Mouse (Mus musculus): ENCODE results near the gene Lmtk2. TPM values are rescaled to one million over a fixed set of nuclear protein-coding genes. Genes with fewer than 3 reads are reported as not detected.

The Lmtk2 gene
- polyA plus RNA-seq, 1 experiment from 2014 or later, result 3.5 TPM

Other genes starting within 250 kb of the Lmtk2 start
- gene Ankrd61, start 202.8 kb upstream of the Lmtk2 start, polyA plus RNA-seq (2015; fragmentation: Nextera tagmentation; extraction: Ambion mirVana), result 0.28 and 0.41 TPM in 2 replicates
- gene Aimp2, start 190.6 kb upstream of the Lmtk2 start, polyA plus RNA-seq (2015; fragmentation: Nextera tagmentation; extraction: Ambion mirVana), result 91.4 and 91.5 TPM in 2 replicates
- gene Pms2, start 190.5 kb upstream of the Lmtk2 start, polyA plus RNA-seq (2015; fragmentation: Nextera tagmentation; extraction: Ambion mirVana), result 16.7 and 17.6 TPM in 2 replicates
- 0.46 TPM in 1 of 2 replicates, not detected in the other for gene Gm42421, start 172.3 kb upstream of the Lmtk2 start, polyA plus RNA-seq (2015; fragmentation: Nextera tagmentation; extraction: Ambion mirVana)
- gene Rsph10b, start 167.4 kb upstream of the Lmtk2 start, polyA plus RNA-seq (2015; fragmentation: Nextera tagmentation; extraction: Ambion mirVana), result 1.1 and 1.9 TPM in 2 replicates
- 49.9 and 57.6 TPM in 2 replicates for gene Ccz1, start 85.6 kb upstream of the Lmtk2 start, polyA plus RNA-seq (2015; fragmentation: Nextera tagmentation; extraction: Ambion mirVana)
- 0.64 TPM in 1 of 2 replicates, not detected in the other for gene Ocm, start 73.8 kb upstream of the Lmtk2 start, polyA plus RNA-seq (2015; fragmentation: Nextera tagmentation; extraction: Ambion mirVana)
- gene Bhlha15, start 89.8 kb downstream of the Lmtk2 start, polyA plus RNA-seq (2015; fragmentation: Nextera tagmentation; extraction: Ambion mirVana), result 0.17 and 0.18 TPM in 2 replicates
- 18.3 and 19.7 TPM in 2 replicates for gene Tecpr1, start 123.2 kb downstream of the Lmtk2 start, polyA plus RNA-seq (2015; fragmentation: Nextera tagmentation; extraction: Ambion mirVana)
- gene Bri3, start 144.0 kb downstream of the Lmtk2 start, polyA plus RNA-seq (2015; fragmentation: Nextera tagmentation; extraction: Ambion mirVana), result 144 and 169 TPM in 2 replicates